Mouse (Mus musculus) adrenal gland, adult 2 months (tissue): ENCODE data around the gene Lsamp. TPM values are rescaled to one million over a fixed set of nuclear protein-coding genes. Genes with fewer than 3 reads are reported as not detected.

Source experiments
- DNase-seq: peaks from one replicate; pipeline ENCODE4 v3.0.0; 2021
- polyA plus RNA-seq: library from polyadenylated mRNA; depleted of rRNA; stranded (reverse); fragments of >200 nt; gene quantifications from 2 replicates; pipeline ENCODE4 v1.2.3, GENCODE M21; 2012
- total RNA-seq, 2 experiments: library from RNA; stranded (reverse); gene quantifications; 2 replicates each; pipeline ENCODE4 v1.2.3; 2021

The Lsamp gene
- total and polyA plus RNA-seq, 3 experiments = 0.79 to 7.0 (median 4.6) TPM

DNA sequence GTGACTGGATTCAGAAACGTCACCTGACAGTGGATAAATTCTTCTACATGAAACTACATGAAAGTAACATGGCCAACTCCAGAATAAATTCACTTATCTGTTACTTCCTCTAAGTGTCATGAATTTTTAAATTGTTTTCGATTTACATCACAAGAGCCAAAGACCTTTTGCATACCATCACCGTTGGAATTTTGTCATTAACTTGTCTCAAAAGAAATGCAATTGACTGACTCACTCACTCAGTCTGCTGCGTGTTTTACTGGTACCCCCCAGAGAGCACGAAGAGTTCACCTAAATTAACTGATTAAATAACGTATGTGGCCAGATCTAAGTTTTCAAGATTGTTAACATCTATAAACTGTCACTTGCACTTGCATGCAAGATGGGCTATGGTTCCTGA lies 672.7 kb downstream of the Lsamp start:
- no peak for DNase-seq

DNA sequence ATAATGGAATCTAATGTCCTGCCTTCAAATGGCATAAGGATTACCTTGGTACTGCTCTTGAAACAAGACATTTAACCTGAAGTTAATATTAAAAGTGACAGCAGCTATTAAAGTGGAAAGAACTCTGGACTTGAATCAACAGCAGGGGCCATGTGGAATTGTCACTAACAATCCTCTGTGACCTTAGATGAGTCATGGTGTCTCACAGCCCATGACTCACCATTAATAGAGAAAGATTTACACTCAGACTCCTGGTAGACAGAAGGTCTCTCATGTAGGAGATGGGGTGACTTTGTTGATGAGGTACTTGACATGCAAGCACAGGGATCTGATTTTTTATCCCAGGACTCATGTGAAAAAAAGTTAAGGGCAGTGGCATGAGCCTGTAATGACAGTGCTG lies 701.4 kb downstream of the Lsamp start:
- DNase-seq = peak; percentile 47

DNA sequence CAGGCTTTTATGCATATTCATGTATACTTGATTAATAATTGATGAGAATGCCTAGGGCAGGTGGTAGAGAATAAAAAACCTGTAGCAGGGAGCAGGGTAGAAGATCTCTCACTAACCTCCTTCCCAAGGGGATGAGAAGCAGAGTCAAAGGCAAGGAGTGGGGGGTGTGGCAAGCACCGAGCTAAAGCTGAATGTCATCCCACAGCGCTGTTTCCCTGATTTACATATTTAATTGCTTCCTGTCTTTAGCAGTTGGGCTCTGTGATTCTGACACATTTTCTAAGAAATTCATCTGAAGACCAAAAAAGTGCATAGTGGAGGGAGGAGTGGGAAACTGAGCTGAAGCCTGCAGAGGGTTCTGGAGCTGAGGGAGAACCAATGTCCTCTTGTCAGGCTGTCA lies 708.1 kb downstream of the Lsamp start:
- no peak for DNase-seq

DNA sequence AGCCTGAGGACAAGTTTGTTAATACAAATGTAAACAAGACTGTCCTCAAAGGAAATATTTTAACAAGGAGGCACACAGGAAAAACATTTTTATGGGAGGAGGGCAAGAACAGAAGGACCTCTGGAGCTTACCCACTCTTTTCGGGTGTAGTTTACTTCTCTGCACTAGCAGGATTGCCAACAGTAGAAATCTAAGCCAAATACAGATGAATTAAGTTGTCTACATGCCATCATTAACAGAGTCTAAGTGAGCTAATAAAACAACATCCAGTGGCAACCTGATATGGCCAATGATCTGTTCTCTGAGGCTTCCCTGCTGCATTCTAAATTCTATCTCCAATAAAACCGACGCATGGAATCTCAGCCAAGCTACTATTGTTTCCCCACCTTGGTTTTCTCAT lies 713.1 kb downstream of the Lsamp start:
- DNase-seq = no peak

DNA sequence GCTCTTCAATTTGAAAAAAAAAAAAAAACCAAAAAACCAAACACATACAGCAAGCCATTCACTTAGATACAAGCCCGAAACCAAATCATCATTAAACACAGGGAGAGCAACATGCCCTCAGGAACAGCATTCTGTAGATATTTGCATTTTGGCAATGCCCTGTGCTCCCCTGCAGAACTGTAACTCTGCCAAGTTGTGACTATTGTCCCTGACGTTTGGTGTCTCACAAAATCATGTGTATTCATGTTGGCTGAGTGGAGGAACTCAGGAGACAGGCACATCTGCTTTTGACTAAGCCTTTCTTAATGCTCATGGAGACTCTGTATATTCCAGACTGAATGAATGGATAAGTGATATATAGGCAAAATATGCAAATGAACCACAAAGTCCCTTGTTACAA lies 724.4 kb downstream of the Lsamp start:
- no peak for DNase-seq

DNA sequence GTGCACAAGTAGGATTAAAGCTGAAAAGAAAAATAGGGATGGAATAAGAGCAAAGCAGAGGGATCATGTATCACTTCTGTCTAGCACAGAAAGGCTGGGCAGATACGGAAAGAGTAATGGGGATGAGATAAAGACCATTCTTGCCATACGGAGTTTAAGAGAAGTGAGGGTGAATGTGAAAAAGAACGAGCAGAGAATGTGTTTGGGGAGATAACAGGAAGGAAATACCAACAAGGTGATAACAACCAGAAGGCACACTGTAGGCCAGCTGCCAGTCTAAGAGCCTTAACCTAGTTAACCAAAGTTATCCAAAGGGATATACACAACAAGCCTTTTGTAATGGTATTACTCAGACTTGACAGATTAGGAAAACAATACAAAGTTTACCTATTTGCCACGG lies 725.4 kb downstream of the Lsamp start:
- no peak for DNase-seq

DNA sequence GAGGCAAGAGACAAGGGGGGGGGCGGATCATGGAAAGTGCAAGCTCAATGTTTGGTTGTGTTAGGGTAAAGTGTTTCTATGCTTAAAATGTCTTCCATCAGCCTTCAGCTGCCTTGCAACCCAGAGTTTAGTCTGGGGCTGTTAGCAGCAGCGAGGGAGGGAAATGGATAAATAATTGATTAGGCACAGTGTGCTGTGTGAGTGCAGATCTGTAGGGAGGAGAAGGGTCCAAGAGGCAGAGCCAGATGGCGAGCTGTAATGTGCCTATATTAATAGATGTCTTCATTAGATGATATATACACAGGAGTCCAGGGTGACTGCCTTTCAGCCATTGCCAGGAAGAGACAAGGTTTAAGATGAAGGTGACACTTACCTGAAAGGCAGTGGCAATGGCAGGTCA lies 725.9 kb downstream of the Lsamp start:
- DNase-seq = no peak

DNA sequence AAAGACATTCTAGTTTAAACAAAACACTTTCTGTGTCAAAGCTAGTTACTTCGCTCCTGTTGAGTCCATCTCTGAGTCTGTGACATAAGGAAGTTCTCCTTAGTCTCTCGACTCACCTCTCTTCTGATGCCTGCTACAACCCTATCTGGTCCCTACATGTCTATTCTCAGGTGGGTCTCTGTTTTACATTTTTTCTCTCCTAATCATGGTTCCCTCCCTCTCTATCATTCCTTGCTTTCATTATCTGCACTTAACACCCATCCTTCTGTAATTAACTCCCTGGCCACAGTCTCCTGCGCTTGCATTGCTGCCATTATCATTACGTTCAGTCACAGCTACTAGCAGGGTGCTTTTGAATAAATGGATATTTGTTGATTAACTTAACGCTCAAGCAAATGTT lies 726.3 kb downstream of the Lsamp start:
- no peak for DNase-seq

DNA sequence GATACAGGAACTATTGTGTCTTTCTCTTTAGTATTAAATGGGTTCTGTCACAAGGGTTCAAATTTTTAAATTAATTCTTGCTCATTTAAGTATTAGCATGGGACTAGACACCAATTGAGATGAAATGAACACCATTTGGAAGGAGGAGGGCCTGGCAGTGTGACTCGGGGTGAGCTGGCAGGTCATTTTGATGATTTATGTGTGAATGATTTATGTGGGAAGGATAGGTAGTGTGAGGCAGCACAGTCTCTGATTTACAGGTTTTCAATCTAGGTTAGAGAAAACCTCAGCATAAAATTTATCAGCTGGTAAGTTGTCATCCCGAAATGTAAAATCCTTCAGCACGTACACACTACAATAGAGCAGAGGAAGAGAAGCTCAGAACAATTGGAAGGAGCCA lies 729.6 kb downstream of the Lsamp start:
- DNase-seq = no peak

DNA sequence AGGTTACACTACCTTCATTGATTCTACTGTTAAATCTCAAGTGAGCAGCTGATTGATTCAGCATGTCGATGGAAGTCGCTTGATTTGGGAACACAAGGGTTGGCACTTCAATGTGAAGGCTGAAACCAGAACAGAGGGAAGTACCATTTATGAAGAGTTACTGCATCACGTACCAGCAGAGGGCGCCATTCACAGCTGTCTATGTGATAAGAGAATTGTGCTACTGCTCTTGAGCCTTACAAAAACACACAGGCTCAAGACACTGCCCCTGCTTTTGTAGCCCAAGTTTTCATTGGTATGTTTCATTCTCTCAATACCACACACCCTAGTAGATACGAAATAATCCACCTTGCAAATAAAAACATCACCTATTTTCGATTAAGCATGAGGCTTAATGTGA lies 754.9 kb downstream of the Lsamp start:
- DNase-seq = peak; percentile 32

DNA sequence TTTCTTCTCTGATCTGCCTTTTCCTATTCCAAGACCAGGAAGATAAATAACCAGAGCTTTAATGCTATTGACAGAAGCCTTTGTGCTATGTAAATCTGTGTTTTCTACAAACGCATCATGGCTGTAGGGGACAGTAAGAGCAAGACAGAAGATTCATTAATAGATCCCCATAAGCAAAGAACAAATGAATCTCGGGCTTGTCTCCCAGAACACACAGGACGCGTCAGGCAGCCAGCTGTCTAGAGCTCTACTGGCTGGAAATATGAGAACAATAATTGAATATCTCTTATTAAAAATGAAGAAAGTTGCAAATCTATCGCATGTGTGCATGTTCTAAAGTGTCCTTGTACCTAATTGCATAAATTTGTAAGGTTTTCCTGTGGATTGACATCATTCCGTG lies 755.6 kb downstream of the Lsamp start:
- DNase-seq = no peak

DNA sequence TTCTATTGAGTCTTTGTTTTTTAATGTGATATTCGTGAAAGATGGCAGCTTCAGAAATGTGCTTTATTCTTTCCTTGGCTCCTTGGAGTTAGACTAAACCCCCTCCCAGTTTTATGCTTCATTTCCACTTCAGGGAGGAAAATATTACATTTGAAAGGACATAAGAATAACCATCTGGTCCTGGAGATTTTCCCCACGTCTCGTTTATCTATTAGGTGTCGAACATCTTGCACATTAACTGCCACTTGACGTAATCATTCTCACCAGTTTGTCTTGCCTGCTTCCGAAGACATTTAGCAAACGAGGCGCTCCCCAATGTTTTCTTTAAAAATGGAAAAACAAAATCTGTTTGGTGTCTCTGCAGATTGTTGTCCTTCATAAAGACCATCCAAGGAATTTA lies 756.1 kb downstream of the Lsamp start:
- DNase-seq = no peak

DNA sequence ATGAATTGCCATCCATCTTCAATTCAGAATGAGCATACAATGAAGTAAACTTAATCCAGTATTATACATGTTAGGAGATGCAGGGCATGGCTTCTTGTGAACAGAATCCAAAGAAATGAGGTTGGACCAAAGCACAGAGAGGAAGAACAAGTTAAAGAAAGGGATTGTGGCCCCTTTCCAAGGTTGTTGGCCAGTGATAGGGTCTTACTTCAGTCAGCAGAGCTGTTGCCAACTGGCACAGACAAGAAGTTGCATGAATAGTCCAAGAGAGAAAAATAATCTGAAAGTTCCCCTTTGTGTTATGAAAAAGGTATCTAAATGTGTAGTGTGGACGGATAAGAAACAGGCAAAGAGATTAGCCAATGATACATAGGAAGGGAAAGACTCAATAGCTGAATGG lies 843.0 kb downstream of the Lsamp start:
- DNase-seq = peak; percentile 10

DNA sequence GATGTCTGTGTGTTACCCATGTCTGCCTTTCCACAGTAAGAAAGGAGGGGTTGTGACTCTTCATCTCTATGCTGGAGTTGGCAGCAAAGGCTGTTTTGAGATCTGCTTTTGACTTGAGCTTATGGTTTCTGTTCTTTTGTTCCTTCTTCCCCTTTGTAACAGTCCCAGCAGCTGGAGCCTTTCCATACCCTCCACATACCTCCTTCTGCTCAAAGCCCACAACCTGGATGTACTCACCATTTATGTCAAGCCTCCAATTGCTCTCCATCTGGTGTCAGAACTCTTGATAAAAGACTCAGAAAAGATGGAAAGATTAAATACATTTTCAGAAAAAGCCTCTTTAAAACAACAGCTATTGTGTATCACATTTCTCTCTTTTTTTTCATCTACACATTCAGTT lies 847.4 kb downstream of the Lsamp start:
- no peak for DNase-seq

DNA sequence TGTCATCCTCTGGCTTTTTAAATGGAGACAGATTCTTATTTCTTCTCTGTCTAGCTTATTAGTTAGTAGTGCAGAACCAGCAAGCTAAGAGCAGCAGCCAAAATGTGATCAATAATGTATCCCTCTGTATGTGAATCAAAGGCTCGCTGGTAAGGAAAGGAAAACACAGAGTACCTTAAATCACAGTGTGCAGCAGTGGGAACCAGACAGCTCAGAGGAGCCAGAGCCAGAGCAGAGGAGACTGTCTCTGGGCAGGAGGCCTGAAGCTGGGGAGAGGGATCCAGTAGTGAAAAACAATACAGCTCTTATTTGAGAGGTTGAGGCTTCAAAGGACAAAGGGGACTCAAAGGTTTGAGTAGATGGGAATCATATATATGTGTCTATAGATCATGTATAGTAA lies 857.6 kb downstream of the Lsamp start:
- DNase-seq = no peak

DNA sequence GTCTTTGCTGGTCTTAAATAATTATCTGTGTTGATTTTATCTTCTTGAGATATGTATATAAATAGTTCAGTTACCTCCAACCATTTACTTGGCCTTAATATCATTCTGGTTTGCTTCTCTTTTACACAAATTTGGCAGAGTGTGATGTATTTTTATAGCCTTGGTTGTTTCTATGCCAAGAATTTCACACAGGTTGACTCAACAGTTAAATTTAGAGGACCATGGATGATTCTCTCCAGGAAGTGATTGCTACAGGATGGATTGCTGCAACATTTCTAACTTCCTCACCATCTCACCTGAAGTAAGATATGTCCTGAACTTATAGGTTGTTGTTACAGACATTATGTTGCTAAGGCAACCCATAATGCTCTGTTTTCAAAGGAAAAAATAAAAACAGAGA lies 882.6 kb downstream of the Lsamp start:
- DNase-seq = no peak

DNA sequence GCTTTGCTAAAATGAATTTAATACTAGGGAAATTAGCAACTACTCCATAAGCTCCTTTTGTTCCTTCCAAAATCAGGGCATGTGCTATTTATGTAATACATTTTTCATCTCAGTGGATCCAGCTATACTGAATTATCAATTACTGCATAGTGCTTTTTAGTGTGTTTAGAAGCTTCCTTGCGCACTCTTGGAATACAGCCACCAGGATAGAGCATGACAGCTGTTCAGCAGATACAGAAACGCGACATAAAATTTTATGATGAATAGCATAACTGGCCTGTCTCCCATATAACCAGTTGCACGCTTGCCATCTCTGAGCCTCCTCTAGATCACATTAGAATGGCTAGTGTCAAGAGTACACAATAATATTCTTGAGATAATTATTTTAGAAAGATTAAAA lies 894.1 kb downstream of the Lsamp start:
- no peak for DNase-seq

DNA sequence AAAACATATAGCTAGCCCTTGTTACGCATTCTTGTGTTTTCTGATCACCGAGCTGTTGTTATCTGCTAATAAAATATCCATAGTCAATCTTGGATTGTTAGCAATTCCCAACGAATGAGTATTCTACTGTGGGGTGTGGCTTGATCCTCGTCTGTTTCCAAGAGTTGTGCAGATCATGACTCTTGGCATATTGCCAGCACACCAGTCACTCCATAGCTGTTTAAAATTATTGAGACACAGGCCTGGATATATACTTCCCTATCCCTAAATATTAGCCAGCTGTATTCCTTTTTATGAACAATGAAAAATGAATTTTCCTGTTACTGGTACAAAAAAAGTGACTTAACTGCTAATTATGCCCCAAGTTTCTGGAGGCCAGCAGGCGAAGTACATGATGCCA lies 897.8 kb downstream of the Lsamp start:
- no peak for DNase-seq

DNA sequence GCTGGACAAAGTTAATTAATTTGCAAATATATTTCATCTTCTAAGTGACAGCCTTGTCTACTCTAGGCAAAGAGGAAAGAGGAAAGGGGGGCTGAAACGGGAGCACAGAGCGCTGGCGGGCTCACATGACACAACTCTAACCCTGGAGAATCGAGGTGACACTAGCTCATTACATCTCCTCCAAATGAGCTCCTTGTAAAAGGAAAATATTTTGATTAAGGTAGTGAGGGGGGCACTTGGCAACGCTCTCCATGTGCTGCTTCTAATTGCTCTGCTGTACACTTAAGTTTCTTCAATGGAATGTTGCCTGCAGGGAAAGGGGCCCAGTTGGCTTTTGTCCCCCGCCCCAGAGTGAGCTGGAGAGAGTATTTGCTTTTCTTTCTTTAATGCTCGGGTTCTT lies 907.2 kb downstream of the Lsamp start:
- DNase-seq = no peak

DNA sequence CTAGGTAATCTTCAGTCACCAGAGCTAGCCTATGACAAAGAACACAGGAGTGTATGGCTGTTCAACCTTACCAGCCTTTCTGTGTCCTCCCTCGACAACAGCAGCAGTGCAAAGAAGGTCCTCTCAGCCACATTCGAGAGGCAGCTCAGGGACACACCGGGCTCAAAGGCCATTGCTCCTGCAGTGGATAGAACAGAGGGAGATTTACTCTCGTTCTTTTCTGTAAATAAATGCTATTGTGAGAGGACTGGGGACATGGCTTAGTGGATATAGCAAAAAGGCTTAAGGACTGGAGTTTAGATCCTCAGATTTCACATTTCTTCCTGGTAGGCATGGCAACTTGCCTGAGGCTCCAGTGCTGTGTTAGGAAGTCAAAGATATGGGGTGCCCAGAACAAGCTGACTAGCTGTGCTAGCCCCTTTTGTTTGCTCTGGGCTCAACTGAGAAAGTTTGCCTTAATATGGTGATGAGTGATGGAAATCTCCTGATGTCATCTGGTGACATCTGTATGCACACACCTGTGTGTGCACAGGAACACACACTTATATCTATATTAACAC lies 913.7 kb downstream of the Lsamp start:
- DNase-seq = no peak

DNA sequence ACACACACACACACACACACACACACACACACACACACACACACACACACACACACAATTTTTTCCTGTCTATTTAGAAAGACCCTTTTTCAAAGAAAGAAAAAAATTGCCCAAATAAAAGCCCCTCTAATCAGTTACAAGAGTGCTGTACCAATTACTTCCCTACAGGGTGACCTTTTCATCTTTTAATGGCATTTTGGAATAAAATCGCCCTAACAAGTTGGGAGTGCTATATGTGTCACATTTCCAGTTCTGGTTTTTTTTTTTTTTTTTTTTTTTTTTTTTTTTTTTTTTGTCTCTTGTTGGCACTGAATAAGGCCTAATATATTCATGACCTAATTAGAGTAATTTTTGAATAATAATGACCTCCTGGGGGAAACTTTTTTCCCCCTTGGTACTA lies 923.7 kb downstream of the Lsamp start:
- DNase-seq = no peak

DNA sequence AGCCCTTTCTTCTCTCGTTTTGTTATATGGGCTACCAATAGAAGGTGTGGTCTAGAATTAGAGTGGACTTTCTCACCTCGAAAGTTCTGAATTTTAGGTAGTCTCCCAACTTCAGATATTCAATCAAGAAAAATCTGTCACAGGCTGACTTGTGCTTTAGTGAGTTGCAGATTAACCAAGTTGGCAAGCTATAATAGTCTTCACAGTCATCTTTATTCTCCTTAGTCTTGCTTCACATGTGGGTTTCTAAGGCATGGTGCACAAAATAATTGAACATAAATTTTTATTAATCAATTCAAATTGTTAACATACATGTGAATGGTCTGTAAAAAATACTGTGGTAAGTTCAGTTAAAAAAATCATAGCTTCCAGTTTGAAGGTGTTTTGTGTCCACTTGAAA lies 930.0 kb downstream of the Lsamp start:
- no peak for DNase-seq

DNA sequence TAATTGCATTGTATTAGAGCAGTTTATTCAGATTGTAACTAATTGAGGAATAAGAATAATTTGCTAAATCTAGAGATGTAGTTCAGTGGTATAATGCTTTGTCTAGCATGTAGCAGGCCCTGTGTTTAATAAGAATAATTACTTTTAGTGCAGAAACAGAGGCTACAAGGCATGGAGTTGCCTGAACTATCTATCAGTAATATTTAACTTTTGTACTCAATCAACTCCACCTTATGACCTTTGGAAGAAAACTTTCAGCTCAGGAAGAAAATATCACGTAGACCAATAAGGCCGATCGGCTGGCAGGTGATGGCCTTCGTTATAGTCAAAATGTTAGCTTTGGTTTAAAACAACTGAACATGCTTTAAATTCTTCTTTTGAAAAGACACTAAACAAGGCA lies 946.4 kb downstream of the Lsamp start:
- DNase-seq = no peak

DNA sequence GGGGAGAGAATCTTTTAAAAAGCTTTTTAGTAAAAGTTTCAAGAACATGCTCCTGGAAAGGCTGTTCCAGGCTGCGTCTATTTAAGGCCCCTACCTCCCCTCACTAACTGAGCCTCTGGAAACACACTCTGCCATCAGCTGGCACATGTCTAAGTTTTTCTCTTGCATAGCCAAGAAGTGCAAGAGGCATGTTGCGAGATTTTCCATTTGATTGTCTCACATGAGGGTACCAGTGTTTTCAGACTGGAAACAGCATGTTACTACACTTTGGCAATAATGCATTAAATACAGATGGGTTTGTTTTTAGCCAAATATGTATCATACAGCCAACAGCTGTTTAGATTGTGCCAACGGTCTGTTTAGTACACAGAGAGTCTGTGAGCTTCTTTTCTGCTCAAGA lies 958.1 kb downstream of the Lsamp start:
- no peak for DNase-seq

DNA sequence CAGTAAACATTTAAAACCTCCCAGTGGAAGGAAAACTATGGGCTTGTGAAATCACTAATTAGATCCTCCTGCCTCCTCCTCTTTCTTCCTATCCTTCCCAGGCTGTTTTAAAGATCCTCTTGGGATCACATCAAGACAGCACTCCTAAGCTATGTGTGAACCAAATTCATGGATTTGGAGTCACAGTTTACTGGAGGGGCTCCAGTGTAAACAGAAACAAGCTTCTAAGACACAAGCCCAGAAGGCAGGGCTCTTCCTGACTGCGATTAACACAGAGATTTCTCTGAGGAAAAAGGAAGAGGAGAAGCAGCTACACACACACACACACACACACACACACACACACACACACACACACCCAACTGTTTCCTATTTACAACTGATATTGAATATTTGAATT lies 961.7 kb downstream of the Lsamp start:
- no peak for DNase-seq
